Mouse (Mus musculus): ENCODE measurements at regions not wholly inside any gene's neighbourhood (a gene's known extent, or its start where the extent isn't known, plus 50 kb on each side); places are given as distances from the start of the nearest gene placed in this dataset.

DNA sequence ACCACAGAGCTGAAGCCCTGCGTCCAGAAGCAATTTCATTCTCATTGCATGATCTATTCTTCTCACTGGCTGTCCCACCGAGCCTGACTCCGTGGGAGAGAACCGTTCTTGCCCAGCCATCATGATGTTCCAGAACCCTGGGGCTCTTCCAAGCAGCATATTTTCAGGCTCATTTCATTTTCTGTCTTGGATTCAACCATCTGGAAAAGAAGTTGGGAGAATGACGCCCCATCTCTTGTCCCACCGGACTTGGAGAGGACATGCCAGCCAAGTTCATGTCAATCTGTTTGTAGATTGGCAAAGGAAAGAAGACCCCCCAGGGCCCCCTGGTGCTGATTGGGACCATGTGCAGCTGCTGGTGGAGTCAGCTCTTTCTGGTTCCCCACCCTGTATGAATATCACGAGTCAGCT lies 1400.5 kb upstream of the Lrrc6 start:
- TF ChIP-seq CEBPB (IDR thresholded peaks at IDR 0.05; ENCODE audit: low read depth) (no peak), CTCF (IDR thresholded peaks at IDR 0.05; ENCODE audit: control insufficient read depth, insufficient read depth, insufficient read length) (no peak), FOSL1 (IDR thresholded peaks at IDR 0.05; ENCODE audit: insufficient read depth, low read length, poor library complexity, severe bottlenecking) (no peak), MYOG (IDR thresholded peaks at IDR 0.05; ENCODE audit: control insufficient read depth, extremely low read depth, insufficient read length) (no peak)
